Mouse (Mus musculus): ENCODE data around the gene Reg2.
"Not testable (repeated sequence)": the region's sequence is repeated elsewhere in the genome, so short reads cannot be mapped to it uniquely, and the experiment has no call there.

The Reg2 gene

DNA sequence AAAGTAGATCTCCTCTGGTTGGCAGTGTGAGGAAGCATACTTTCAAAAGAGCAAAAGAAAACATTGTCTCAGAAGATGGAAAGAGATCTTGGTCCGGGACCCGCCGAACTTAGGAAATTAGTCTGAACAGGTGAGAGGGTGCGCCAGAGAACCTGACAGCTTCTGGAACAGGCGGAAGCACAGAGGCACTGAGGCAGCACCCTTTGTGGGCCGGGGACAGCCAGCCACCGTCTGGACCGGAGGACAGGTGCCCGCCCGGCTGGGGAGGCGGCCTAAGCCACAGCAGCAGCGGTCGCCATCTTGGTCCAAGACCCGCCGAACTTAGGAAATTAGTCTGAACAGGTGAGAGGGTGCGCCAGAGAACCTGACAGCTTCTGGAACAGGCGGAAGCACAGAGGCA, at the start of gene Reg2:
Gene Reg2 (plus strand): TSS at position 301 of the 400 bp plus-strand sequence.
- not testable (repeated sequence) for DNase-seq (ENCODE audit: low spot score in 2 of 2)

DNA sequence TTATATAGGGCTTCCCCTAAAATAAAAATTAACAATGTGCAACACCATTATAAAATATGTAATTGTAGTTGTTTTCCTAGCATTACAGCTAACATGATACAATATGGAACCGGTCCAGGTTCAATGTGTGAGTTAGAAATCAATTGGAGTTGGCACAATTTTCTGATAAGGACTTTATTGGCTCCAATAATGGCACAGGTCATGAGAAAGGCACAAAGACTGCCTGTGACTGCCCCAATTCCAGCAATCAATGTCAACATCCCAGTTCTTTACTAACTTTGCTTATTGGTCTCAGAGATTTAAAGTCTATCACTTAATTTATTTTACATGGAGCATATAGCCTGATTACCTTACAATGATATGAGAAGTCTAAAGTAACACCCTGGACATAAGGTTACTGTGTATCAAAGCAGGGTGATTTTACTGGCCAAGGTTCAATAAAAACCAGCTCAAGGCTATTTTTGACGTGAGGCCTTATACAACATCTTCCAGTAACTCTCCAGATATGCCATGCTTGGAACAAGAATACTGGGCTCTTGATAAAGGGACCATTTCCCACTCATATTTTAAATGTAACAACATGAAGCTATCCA, 33.4 kb upstream of the Reg2 start:
- no peak for DNase-seq (ENCODE audit: low spot score in 2 of 2)

DNA sequence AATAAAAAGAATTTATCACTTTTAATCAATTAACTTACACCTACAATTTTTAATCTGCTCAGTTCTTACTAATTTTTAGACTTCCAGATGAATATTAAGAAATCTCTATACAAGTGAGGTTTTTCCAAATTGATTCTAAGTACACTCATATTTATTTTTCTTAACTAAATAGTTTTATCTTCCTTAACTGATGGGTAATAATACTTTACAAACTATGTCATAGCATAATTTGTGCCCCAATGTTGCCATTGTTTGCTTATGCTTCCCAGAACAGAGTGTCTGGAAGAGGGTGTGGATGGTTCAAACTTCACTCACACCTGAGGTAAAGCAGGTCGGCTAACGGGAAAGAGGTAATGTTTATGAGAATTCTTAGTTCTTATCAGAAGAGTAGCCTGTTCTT, 25.1 kb upstream of the Reg2 start, which contains the start of gene Reg3b:
Gene Reg3b (plus strand): TSS at position 301 of the 400 bp plus-strand sequence.
- no peak for DNase-seq (ENCODE audit: low spot score in 2 of 2)

DNA sequence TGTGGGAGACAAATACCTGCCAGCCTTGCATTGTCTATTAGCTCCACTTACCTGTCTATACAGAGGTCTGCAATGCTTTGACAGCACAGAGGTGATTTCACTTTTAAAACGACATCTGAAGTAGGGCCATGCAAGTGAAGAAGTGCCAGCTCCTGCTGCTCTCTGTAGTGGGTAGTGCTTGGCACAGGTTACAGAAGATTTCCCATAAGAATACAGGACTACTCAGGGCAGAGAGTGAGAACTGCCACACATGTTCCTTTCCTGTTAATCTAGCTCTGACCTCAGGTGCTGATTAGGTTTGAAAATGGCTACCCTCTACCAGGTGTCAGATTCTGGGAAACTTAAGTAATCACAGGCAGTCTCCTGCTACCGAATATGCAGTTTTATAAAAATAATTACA, 16.7 kb upstream of the Reg2 start, which contains the start of gene Reg3d:
Gene Reg3d (minus strand): TSS at position 101 of the 400 bp plus-strand sequence.
- DNase-seq (ENCODE audit: low spot score in 2 of 2) = no peak

DNA sequence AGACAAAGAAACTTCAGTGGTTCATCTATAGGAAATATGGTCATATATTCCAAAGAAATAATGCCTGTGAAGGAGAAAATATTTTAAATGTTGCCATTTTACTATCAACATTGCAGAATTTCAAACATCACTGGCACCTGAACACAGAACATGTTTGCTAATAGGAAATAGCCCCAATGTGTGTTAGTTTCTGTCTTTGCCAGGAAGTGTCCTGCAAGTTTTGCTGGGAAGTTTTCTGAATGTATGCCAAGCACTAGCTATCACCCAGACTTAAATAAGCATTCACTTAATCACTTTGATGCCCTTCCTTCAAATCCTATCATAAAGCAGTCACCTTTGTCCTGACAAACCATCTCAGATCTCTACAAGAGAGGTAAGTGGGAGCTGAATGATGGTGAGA, 15.0 kb upstream of the Reg2 start, which contains the start of gene Reg3a:
Gene Reg3a (plus strand): TSS at position 301 of the 400 bp plus-strand sequence.
- no peak for DNase-seq (ENCODE audit: low spot score in 2 of 2)

DNA sequence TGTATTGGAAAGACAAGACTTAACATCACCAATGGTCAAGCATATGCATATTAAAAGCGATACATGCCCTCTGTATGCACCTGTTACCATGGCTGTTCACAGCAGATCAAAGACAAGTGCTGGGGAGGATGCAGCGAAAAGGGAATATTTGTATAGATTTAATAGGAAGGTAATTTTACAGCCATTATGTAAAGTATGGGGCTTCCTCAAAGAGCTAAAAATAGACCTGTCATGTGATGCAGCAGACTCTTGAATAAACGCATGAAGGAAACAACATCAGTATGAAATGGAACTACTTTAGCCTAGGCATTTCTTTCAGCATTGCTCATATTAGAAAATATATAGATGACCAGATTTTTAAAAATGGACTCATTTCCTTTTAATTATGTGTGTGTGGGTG, 9.8 kb upstream of the Reg2 start:
- DNase-seq (ENCODE audit: low spot score in 2 of 2) = no peak

DNA sequence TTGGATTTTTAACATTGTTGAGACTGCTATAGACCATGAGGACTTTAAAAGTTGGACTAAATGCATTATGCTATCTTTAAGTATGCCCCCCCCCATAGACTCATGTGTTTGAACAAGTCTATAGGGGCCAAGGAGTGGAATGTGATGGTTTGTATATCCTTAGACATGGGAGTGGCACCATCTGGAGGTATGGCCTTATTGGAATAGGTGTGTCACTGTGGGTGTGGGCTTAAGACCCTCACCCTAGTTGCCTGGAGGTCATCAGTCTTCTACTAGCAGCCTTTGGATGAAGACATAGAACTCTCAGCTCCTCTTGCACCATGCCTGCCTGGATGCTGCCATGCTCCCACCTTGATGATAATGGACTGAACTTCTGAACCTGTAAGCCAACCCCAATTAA, 27.0 kb downstream of the Reg2 start, which contains the start of gene Reg1:
Gene Reg1 (plus strand): TSS at position 301 of the 400 bp plus-strand sequence.
- DNase-seq (ENCODE audit: low spot score in 2 of 2) = not testable (repeated sequence)

DNA sequence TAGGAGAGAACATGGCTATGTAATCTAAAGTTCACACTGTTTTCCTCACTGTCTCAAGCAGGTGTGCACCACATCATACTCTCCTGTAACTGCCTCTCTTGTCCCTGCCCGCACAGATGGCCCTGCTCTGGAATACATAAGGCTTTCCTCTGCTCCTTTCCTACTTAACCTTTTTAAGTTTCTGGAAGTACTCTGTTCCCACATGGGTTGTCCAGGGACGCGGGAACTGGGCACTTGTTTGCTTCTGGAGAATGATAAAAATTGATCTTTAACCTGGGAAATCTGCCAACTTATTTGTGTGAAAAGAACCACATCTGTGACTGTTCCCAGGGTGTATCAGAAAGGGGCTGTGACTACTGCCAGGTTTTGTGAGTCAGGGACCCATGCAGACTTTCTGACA, 30.1 kb downstream of the Reg2 start:
- no peak for DNase-seq (ENCODE audit: low spot score in 2 of 2)

DNA sequence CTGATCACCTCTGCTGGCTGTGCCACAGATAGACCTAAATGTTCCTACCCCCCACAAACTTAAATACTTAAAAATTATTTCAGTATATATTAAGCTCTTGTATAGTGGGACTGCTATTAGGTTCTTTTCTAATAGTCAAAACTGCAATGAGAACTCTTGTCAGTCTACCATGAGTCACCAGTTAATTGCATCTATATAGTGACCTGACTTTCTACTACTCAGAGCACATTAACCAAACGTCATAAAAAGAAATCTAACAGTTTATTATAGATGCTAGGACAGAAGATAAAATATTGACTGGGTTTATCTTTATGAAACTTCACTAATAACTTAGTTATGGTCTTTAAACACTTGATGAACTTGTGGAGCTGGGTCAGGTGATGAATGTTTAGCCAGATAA, 51.8 kb downstream of the Reg2 start:
- no peak for DNase-seq (ENCODE audit: low spot score in 2 of 2)

DNA sequence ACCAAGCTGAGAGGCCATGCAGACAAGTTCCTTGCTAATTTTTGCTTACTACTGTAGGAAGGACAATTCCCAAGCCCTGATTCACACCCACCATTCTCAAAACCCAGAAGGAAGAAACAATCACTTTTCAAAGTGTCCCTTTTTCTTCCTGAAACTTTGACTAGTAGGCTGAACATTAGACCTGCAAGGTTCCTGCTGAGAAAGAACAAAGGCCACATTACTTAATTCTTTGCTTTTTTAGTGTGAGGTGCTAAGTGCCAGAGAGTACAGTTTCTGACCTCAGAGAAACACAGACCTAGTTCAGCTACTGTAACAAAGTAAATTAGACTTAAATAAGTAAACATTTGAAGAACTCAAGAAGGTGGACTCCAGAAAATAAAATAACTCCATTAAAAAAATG, 53.0 kb downstream of the Reg2 start:
- no peak for DNase-seq (ENCODE audit: low spot score in 2 of 2)

DNA sequence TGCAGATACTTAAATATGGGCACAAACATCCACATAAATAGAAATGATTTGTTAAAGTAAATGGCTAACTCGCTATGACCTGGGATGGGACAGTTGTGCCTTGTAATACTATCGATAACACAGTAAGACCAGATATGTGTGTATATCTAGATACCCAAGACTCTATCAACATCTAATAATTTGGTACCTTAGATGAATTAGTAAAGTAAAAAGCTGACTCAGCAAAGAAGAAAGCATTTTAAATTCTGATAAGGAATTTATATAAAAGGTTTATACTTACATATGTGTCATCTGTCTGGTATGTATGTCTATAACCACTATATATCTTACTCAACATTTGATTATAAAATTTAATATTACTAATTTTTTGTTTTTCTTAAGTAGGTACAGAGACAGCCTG, 57.4 kb downstream of the Reg2 start:
- DNase-seq (ENCODE audit: low spot score in 2 of 2) = no peak

All from spleen, postnatal 36 days (tissue).